Mouse (Mus musculus) liver, embryonic 11.5 days (tissue): ENCODE measurements around the gene L3mbtl4. TPM values are rescaled to one million over a fixed set of nuclear protein-coding genes. Genes with fewer than 3 reads are reported as not detected.
"Not testable (repeated sequence)": the region's sequence is repeated elsewhere in the genome, so short reads cannot be mapped to it uniquely, and the experiment has no call there.

ENCODE experiments used
- ATAC-seq: fragments of 200-750 bp; cut with Nextera tagmentation; replicated peaks from 2 replicates; pipeline ENCODE4 v1.8.0; 2017; ENCODE audit warnings: moderate number of reproducible peaks, mild to moderate bottlenecking, moderate TSS enrichment, moderate library complexity; ENCODE audit not compliant: low FRiP score
- DNase-seq: peaks from one replicate; pipeline ENCODE4 v3.0.0-alpha.2; 2017; ENCODE audit warnings: low spot score
- H3K27ac ChIP-seq: fragments of 300-500 bp; sonication (generic); 2 replicates; pipeline ENCODE4 v1.5.1; 2014; ENCODE audit warnings: mild to moderate bottlenecking, low read depth, low read length, control low read depth
- H3K27me3 ChIP-seq: fragments of 300-500 bp; sonication (generic); replicated peaks from 2 replicates; pipeline ENCODE4 v1.6.1; 2014; ENCODE audit warnings: low read length, mixed read lengths; ENCODE audit not compliant: control insufficient read depth, insufficient read depth
- H3K36me3 ChIP-seq: fragments of 300-500 bp; sonication (generic); 2 replicates; pipeline ENCODE4 v1.6.1; 2014; ENCODE audit warnings: mild to moderate bottlenecking, low read length, moderate library complexity, mixed read lengths; ENCODE audit not compliant: control insufficient read depth, insufficient read depth
- H3K4me1 ChIP-seq: fragments of 300-500 bp; sonication (generic); replicated peaks from 2 replicates; pipeline ENCODE4 v1.6.1; 2014; ENCODE audit warnings: low read length, mixed read lengths; ENCODE audit not compliant: control insufficient read depth, insufficient read depth
- H3K4me2 ChIP-seq: fragments of 300-500 bp; sonication (generic); 2 replicates; pipeline ENCODE4 v1.6.1; 2014; ENCODE audit warnings: mild to moderate bottlenecking, control low read depth, moderate library complexity
- H3K4me3 ChIP-seq: fragments of 300-500 bp; sonication (generic); 2 replicates; pipeline ENCODE4 v1.5.1; 2014; ENCODE audit warnings: low read depth, low read length, control low read depth
- H3K9ac ChIP-seq: fragments of 300-500 bp; sonication (generic); 2 replicates; pipeline ENCODE4 v1.6.1; 2014; ENCODE audit warnings: low read depth, low read length, control low read depth
- H3K9me3 ChIP-seq: fragments of 300-500 bp; sonication (generic); 2 replicates; pipeline ENCODE4 v1.6.1; 2016; ENCODE audit warnings: low read length, inconsistent platforms, mixed read lengths; ENCODE audit not compliant: control insufficient read depth
- WGBS: fragments of 180-500 bp; shearing (Covaris S2); extraction: QIAGEN DNeasy Blood & Tissue Kit; methylation state at CpG from one replicate; pipeline ENCODE4 v1.1.7; 2014; 5-methylcytosine and 5-hydroxymethylcytosine counted together
- polyA plus RNA-seq: library from polyadenylated mRNA; unstranded; fragments of >200 nt; fragmentation: Nextera tagmentation; extraction: Ambion mirVana; gene quantifications from 2 replicates; pipeline ENCODE4 v1.2.1, GENCODE M21; 2014

The L3mbtl4 gene
- polyA plus RNA-seq, 1 experiment from 2014 or later: not detected

DNA sequence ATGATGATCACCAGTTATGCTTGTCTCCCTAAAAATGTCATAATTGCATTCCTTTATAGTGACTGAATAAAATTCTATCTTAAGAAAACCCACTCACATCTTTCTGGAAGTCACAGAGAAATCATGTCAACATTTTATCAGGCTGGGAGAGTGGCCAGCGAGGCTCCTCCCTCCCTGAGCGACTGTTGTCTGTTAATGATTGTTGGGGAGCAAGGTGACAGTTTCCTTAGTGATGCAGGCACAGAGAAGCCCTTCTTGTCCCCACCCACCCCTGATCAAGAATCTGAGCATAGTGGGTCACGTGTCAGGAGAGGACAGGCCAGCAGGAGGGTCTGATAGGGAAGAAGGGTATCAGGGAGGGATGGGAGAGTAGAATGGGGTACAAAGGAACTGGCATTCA is 59.8 kb downstream of the L3mbtl4 start:
- Histone ChIP-seq H3K4me3 (no peak overlapping the region), H3K27ac (no peak overlapping the region), H3K9me3 (0 out of 2 replicates have a peak, but pooled peaks cover 5% of the 10 kb centered on the region), H3K4me2 (no peak overlapping the region), H3K36me3 (no peaks in the 10 kb centered on the region), H3K4me1 (no peaks in the 10 kb centered on the region), H3K9ac (no peak overlapping the region), H3K27me3 (no peaks in the 10 kb centered on the region)
- no peak for ATAC-seq
- 46% methylated on average over 3 of the region's 3 CpGs for WGBS
- DNase-seq: no peak

DNA sequence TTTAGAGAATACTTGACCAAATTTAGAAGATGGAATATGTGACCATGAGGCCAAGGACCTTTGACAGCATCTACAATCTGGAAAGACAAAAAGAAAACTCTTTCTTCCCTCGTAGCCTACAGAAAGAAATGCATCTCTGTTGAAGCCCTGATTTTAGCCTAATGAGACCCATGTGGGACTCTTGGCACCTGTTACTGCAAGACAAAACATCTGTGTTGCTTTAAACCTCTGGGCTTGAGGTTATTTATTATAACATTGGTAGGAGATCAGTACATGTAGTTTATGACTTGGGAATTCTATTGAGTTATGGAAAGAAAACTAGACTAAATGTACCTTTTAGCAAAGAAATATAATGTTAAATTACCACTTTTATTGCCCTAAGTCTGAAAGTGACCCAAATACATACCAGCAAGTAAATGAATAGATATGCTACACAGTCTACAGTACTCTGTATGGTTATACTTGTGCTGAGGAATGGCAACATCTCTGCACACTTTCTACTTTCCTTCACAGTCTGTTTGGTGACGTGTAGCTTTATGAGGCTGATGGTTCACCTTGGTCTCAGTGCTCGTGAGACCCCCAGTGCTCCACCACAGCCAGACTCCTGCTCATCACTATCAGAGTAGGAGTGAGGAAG is 65.4 kb downstream of the L3mbtl4 start:
- H3K4me3 ChIP-seq: no peak overlapping the region
- DNase-seq (no peak), ATAC-seq (no peak)

DNA sequence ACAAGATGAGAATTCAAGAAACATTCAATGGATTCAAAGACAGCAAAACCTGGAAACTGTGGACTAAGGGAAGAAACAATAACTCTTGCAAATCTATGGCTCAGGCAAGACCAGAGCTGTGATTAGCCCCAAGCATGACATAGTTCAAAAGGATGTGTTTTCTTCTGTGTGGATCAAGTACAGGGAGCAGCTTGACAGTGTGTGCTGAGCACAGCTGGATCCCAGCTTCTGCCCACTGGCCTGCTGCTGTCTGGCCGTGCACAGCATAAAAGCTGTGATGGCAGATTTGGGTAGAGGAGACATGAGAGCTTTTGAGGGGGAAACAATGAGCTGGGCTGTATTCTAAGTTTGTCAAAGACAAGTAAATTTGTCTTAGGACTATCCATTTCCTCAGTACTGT is 84.1 kb downstream of the L3mbtl4 start:
- Histone ChIP-seq H3K27me3 (no peaks in the 10 kb centered on the region), H3K4me1 (no peaks in the 10 kb centered on the region), H3K27ac (no peak overlapping the region), H3K4me3 (no peak overlapping the region), H3K9ac (no peak overlapping the region), H3K9me3 (no peaks in the 10 kb centered on the region), H3K36me3 (no peaks in the 10 kb centered on the region), H3K4me2 (no peak overlapping the region)
- ATAC-seq (no peak), DNase-seq (no peak)
- 59% methylated on average over 1 of the region's 1 CpGs for WGBS

More for the DNA sequence above, 65.4 kb downstream of the L3mbtl4 start:
- no peaks in the 10 kb centered on the region for H3K4me1 ChIP-seq
- no peaks in the 10 kb centered on the region for H3K36me3 ChIP-seq
- no peak overlapping the region for H3K9ac ChIP-seq
- WGBS: 63% methylated on average over 3 of the region's 3 CpGs
- H3K9me3 ChIP-seq: peaks cover 2% of the 10 kb centered on the region; the same call in 1 of the 2 replicates
- no peak overlapping the region for H3K4me2 ChIP-seq
- H3K27me3 ChIP-seq: no peaks in the 10 kb centered on the region
- no peak overlapping the region for H3K27ac ChIP-seq

DNA sequence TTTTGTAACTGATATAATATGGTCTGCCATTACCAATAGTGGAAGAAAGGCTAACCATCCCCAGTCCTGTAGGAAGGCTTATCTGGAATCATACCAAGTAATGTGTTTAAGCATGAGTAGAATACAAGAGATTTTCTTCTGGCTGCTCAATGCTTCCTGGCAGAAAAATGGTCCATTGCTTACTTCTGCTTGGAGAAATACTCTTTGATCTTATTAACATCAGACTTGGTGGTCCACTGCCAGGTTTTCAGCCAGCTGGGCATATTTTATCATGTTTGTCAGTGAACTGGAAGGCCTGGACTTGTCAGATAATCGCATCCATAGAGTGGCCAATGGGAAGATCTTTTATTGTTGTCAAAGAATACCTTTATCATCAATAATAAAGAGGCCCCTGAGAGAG is 97.5 kb downstream of the L3mbtl4 start:
- no peaks in the 10 kb centered on the region for H3K27me3 ChIP-seq
- no peaks in the 10 kb centered on the region for H3K9me3 ChIP-seq
- no peaks in the 10 kb centered on the region for H3K36me3 ChIP-seq
- no peak for ATAC-seq
- no peaks in the 10 kb centered on the region for H3K4me1 ChIP-seq
- no peak overlapping the region for H3K4me2 ChIP-seq
- no peak overlapping the region for H3K27ac ChIP-seq
- no peak for DNase-seq
- no peak overlapping the region for H3K4me3 ChIP-seq
- H3K9ac ChIP-seq: no peak overlapping the region
- 91% methylated on average over 1 of the region's 1 CpGs for WGBS

DNA sequence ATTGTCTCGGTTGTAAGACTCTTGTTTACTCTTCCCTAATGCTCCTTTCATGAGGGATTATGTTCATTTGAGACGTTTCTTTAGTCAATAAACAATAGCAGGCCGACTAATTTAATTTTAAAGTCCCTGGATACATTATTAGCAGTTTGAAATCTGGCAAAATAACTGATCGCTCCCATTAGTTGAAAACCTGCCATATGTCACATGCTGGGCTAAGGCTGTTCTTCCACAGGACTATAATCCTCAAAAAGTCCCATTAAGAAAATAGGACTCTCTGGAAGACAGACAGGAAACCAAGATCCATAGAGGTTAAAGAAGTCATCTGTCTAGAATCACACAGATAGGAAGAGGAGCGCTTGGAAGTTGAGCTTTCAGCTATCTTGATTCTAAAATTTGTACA is 114.9 kb downstream of the L3mbtl4 start:
- no peak overlapping the region for H3K9ac ChIP-seq
- no peak for ATAC-seq
- no peaks in the 10 kb centered on the region for H3K4me1 ChIP-seq
- no peak overlapping the region for H3K4me3 ChIP-seq
- H3K36me3 ChIP-seq: no peaks in the 10 kb centered on the region
- no peaks in the 10 kb centered on the region for H3K9me3 ChIP-seq
- H3K27ac ChIP-seq: no peak overlapping the region
- no peaks in the 10 kb centered on the region for H3K27me3 ChIP-seq
- 60% methylated on average over 5 of the region's 5 CpGs for WGBS
- DNase-seq: no peak
- H3K4me2 ChIP-seq: no peak overlapping the region

DNA sequence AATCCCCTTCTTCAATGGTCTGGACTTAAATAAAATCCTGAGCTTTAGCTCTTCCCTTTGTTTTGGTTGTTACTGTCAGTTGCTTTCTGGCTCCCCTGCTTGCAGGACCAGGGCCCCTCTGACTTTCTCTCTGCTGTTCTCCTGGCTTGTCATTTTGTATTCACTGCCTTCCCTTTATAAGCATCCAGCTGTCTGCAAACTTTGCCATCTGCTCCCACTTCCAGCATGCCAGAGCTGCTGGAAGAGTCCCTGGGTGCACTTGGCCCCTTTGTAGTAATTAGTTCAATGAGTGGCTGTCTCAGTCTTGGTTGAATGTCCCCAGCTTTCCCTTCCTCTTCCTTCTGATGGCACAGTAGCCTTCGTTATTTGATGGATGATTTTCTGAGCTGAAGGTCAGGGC is 132.4 kb downstream of the L3mbtl4 start:
- Histone ChIP-seq H3K4me2 (no peak overlapping the region), H3K9me3 (no peaks in the 10 kb centered on the region), H3K9ac (no peak overlapping the region), H3K27me3 (no peaks in the 10 kb centered on the region), H3K27ac (no peak overlapping the region), H3K4me3 (no peak overlapping the region), H3K36me3 (no peaks in the 10 kb centered on the region), H3K4me1 (no peaks in the 10 kb centered on the region)
- DNase-seq (no peak), ATAC-seq (no peak)
- 62% methylated on average over 1 of the region's 1 CpGs for WGBS

DNA sequence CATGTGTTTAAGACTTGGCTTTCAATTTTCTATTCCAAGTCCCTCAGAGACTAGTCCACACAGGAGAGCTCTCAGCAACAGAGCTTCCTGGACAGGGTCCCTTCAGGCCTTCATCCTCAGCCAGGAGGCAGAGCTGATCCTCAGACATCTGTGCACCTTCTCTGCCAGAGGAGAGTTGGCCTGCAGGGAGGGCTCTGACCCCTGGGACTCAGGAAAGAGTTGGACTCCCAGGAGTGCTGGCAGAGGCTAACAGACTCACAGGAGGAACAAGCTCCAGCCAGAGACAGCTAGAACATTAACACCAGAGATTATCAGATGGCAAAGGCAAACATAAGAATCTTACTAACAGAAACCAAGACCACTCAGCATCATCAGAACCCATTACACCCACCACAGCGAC is 133.5 kb downstream of the L3mbtl4 start:
- H3K27ac ChIP-seq, H3K4me3 ChIP-seq, H3K9me3 ChIP-seq, H3K27me3 ChIP-seq, H3K4me1 ChIP-seq, H3K4me2 ChIP-seq, H3K36me3 ChIP-seq, H3K9ac ChIP-seq, ATAC-seq, DNase-seq: not testable (repeated sequence)
- 51% methylated on average over 1 of the region's 1 CpGs for WGBS

DNA sequence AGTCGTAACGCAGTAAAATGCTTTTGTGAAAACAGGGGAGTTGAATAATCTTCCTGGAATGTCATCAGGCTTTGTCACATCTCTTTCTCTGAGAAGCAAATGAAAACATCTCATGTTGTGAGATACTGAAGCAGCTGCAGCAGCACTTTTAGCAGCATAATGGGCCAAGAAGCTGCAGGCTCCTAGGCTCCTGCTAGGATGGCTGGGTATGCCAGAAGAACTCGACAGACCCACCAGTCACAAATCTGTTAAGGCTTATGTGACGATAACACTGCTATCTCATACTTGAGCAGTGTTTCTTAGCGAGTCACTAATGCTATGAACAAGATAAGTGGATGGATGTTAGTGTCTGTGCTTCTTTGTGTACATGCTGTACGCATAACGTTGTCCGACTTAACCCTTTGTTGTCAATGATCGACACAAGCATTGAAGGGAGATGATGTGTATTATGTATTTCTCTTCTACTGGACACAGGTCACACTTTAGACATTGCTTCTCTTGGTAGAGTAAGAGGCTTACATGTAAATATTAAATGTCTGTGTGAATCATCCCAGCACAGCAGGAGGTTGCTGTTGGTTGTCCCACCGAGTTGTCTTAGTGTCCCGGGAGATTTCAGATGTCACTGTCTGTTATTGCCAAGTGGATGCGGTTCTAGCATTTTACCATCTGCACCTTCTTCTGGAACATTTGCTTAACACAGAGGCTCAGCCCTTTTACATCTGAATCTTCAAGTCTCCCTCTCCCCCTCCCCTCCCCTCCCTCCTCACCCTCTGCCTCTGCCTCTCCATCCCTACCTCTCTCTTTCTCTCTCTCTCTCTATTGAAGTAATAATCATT is 149.3 kb downstream of the L3mbtl4 start:
- WGBS: 74% methylated on average over 12 of the region's 12 CpGs
- no peak for DNase-seq
- H3K4me3 ChIP-seq: no peak overlapping the region
- no peak overlapping the region for H3K4me2 ChIP-seq
- H3K4me1 ChIP-seq: no peaks in the 10 kb centered on the region
- H3K36me3 ChIP-seq: no peaks in the 10 kb centered on the region
- H3K9ac ChIP-seq: no peak overlapping the region
- H3K9me3 ChIP-seq: no peaks in the 10 kb centered on the region
- no peak overlapping the region for H3K27ac ChIP-seq
- ATAC-seq: no peak
- H3K27me3 ChIP-seq: no peaks in the 10 kb centered on the region

DNA sequence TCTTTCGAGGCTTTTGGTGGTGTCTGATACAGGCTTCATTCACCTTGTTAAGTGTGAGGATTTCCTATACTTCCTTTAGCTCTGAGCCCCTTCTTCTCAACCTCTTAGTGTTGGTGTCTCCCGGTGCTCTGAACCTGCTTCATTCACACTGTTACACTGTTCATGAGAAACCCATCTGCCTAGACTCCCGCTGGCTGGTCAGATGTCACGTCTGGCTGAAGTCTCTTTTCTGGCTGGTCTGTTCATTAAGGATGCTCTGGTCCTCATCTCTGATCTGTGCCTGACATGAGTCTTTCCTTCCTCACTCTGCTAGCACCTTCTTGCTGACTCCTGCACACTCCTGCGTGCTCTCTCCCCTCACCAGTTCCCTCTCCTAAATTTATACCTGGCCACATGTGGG is 160.0 kb downstream of the L3mbtl4 start:
- H3K4me2 ChIP-seq: no peak overlapping the region
- no peaks in the 10 kb centered on the region for H3K4me1 ChIP-seq
- 75% methylated on average over 5 of the region's 5 CpGs for WGBS
- no peaks in the 10 kb centered on the region for H3K9me3 ChIP-seq
- no peak overlapping the region for H3K4me3 ChIP-seq
- no peak overlapping the region for H3K27ac ChIP-seq
- H3K27me3 ChIP-seq: no peaks in the 10 kb centered on the region
- H3K36me3 ChIP-seq: no peaks in the 10 kb centered on the region
- H3K9ac ChIP-seq: no peak overlapping the region
- ATAC-seq (no peak), DNase-seq (no peak)
